Mouse (Mus musculus): ENCODE data around the gene Gm10282. TPM values are rescaled to one million over a fixed set of nuclear protein-coding genes. Genes with fewer than 3 reads are reported as not detected.

Gene Gm10282
- total and polyA plus RNA-seq, 3 experiments, result 18.3 to 176 (median 76.4) TPM

- dilution Hi-C loops (cut with MboI; ENCODE audit: extremely low pct_ligation_motif_present, extremely low pct_unique_long_range_greater_than_20kb, low sequenced_read_pairs), result no loop called here
- Histone ChIP-seq H3K9ac (ENCODE audit: insufficient read depth, low read depth) (no peak overlapping the region), H3K4me2 (ENCODE audit: insufficient read depth, low read depth, poor library complexity, severe bottlenecking) (no peak overlapping the region), H3K79me2 (replicated peaks; ENCODE audit: control insufficient read depth, extremely low read depth, insufficient read depth, poor library complexity, severe bottlenecking) (no peaks in the 10 kb centered on the region), H3K9me3 (replicated peaks; ENCODE audit: low read length) (no peaks in the 10 kb centered on the region), H3K4me1 (ENCODE audit: control insufficient read depth in 1 of 2, insufficient read depth in 2 of 2) (peaks cover 6 to 39% of the 10 kb centered on the region in 2 experiments; a peak in 3 of 4 replicates), H3K27ac (ENCODE audit: insufficient read depth, low read depth) (no peak overlapping the region), H3K4me3 (replicated peaks in 1 of 3; ENCODE audit: low read depth in 2 of 3, low read length in 2 of 3, poor library complexity in 1 of 3) (no peak overlapping the region), H3K36me3 (replicated peaks in 1 of 2; ENCODE audit: control insufficient read depth in 1 of 2, insufficient read depth in 1 of 2, low read length in 1 of 2) (peaks cover 31 to 50% of the 10 kb centered on the region in 2 experiments), H3K27me3 (replicated peaks) (no peaks in the 10 kb centered on the region)
- no peak for DNase-seq (ENCODE audit: extremely low read depth)
- TF ChIP-seq CTCF (conservative IDR thresholded peaks at IDR 0.05 in 1 of 2, IDR thresholded peaks at IDR 0.05 in 1 of 2; ENCODE audit: low read depth in 2 of 2, low read length in 2 of 2), result no peak
- no peak for TF ChIP-seq ZKSCAN1 (IDR thresholded peaks at IDR 0.05; ENCODE audit: borderline replicate concordance, low read depth, low read length)
- no peak for TF ChIP-seq MEF2A (IDR thresholded peaks at IDR 0.05; ENCODE audit: borderline replicate concordance, low read depth, low read length)
- TF ChIP-seq GABPA (IDR thresholded peaks at IDR 0.05; ENCODE audit: insufficient replicate concordance, low read depth, low read length), result no peak
- no peak for TF ChIP-seq PAX5 (IDR thresholded peaks at IDR 0.05; ENCODE audit: low read length)
- no peak for TF ChIP-seq TCF12 (IDR thresholded peaks at IDR 0.05; ENCODE audit: low read depth, low read length)
- TF ChIP-seq ETS1 (conservative IDR thresholded peaks at IDR 0.05; ENCODE audit: low read depth, low read length), result no peak
- TF ChIP-seq USF1 (IDR thresholded peaks at IDR 0.05; ENCODE audit: low read depth, low read length), result no peak
- no peak for TF ChIP-seq RAD21 (IDR thresholded peaks at IDR 0.05; ENCODE audit: low read depth, low read length)
- TF ChIP-seq CHD2 (IDR thresholded peaks at IDR 0.05; ENCODE audit: low read length), result no peak
- TF ChIP-seq MAX (IDR thresholded peaks at IDR 0.05; ENCODE audit: low read length), result no peak
- TF ChIP-seq SIN3A (IDR thresholded peaks at IDR 0.05; ENCODE audit: low read length), result no peak
- TF ChIP-seq MAFK (IDR thresholded peaks at IDR 0.05; ENCODE audit: insufficient replicate concordance, low read length), result no peak
- TF ChIP-seq UBTF (IDR thresholded peaks at IDR 0.05; ENCODE audit: low read depth, low read length), result no peak
- in situ Hi-C loops (cut with MboI; ENCODE audit: low pct_ligation_motif_present, low pct_unique_long_range_greater_than_20kb, low sequenced_read_pairs), result no loop called here
Observed at GRCm38 (mm10) chr8:72257902-72258238, 47.2 kb downstream of the Gm10282 start.

- no peak overlapping the region for H3K9ac ChIP-seq (ENCODE audit: insufficient read depth, low read depth)
- in situ Hi-C loops (cut with MboI; ENCODE audit: low pct_ligation_motif_present, low pct_unique_long_range_greater_than_20kb, low sequenced_read_pairs), result no loop called here
- H3K4me2 ChIP-seq (ENCODE audit: insufficient read depth, low read depth, poor library complexity, severe bottlenecking), result no peak overlapping the region
- no peak for DNase-seq (ENCODE audit: extremely low read depth)
- dilution Hi-C loops (cut with MboI; ENCODE audit: extremely low pct_ligation_motif_present, extremely low pct_unique_long_range_greater_than_20kb, low sequenced_read_pairs), result no loop called here
- H3K4me3 ChIP-seq (replicated peaks in 1 of 3; ENCODE audit: low read depth in 2 of 3, low read length in 2 of 3, poor library complexity in 1 of 3), result no peak overlapping the region
- H3K27ac ChIP-seq (ENCODE audit: insufficient read depth, low read depth), result no peak overlapping the region
- H3K79me2 ChIP-seq (replicated peaks; ENCODE audit: control insufficient read depth, extremely low read depth, insufficient read depth, poor library complexity, severe bottlenecking), result no peaks in the 10 kb centered on the region
- H3K4me1 ChIP-seq (ENCODE audit: control insufficient read depth in 1 of 2, insufficient read depth in 2 of 2), result peaks cover 6 to 37% of the 10 kb centered on the region in 2 experiments; a peak in 3 of 4 replicates
- peaks cover 36 to 55% of the 10 kb centered on the region in 2 experiments for H3K36me3 ChIP-seq (replicated peaks in 1 of 2; ENCODE audit: control insufficient read depth in 1 of 2, insufficient read depth in 1 of 2, low read length in 1 of 2)
- H3K9me3 ChIP-seq (replicated peaks; ENCODE audit: low read length), result no peaks in the 10 kb centered on the region
- H3K27me3 ChIP-seq (replicated peaks), result no peaks in the 10 kb centered on the region
- TF ChIP-seq CTCF (conservative IDR thresholded peaks at IDR 0.05 in 1 of 2, IDR thresholded peaks at IDR 0.05 in 1 of 2; ENCODE audit: low read depth in 2 of 2, low read length in 2 of 2) (peak in 1 of 2 experiments; percentile 61; a peak in 2 of 4 replicates), GABPA (IDR thresholded peaks at IDR 0.05; ENCODE audit: insufficient replicate concordance, low read depth, low read length) (no peak), MAFK (IDR thresholded peaks at IDR 0.05; ENCODE audit: insufficient replicate concordance, low read length) (no peak), ETS1 (conservative IDR thresholded peaks at IDR 0.05; ENCODE audit: low read depth, low read length) (no peak), RAD21 (IDR thresholded peaks at IDR 0.05; ENCODE audit: low read depth, low read length) (peak; percentile 47), MEF2A (IDR thresholded peaks at IDR 0.05; ENCODE audit: borderline replicate concordance, low read depth, low read length) (no peak), SMC3 (IDR thresholded peaks at IDR 0.05; ENCODE audit: low read depth, low read length) (peak; percentile 68)
Observed at GRCm38 (mm10) chr8:72257171-72257901, 47.7 kb downstream of the Gm10282 start.

Other genes with a start within 250 kb of the Gm10282 start
- 0.04 TPM in 1 of 2 replicates, not detected in the other for gene Olfr373, start 222.1 kb downstream of the Gm10282 start, total RNA-seq (2012; rRNA removed)
- gene Olfr373, start 222.1 kb downstream of the Gm10282 start, total RNA-seq (2014; rRNA removed), result not detected in 2 replicates
- 0.29 and 0.30 TPM in 2 replicates for gene Olfr373, start 222.1 kb downstream of the Gm10282 start, polyA plus RNA-seq (2012; ENCODE audit: insufficient read length, low read depth)
- not detected in 2 replicates for gene Olfr374, start 198.2 kb downstream of the Gm10282 start, total RNA-seq (2012; rRNA removed)
- not detected in 2 replicates for gene Olfr374, start 198.2 kb downstream of the Gm10282 start, total RNA-seq (2014; rRNA removed)
- gene Olfr374, start 198.2 kb downstream of the Gm10282 start, polyA plus RNA-seq (2012; ENCODE audit: insufficient read length, low read depth), result 0.19 TPM in 1 of 2 replicates, not detected in the other
- 94.8 and 96.2 TPM in 2 replicates for gene Tpm4, start 170.3 kb downstream of the Gm10282 start, total RNA-seq (2012; rRNA removed)
- gene Tpm4, start 170.3 kb downstream of the Gm10282 start, total RNA-seq (2014; rRNA removed), result 284 and 318 TPM in 2 replicates
- 203 and 218 TPM in 2 replicates for gene Tpm4, start 170.3 kb downstream of the Gm10282 start, polyA plus RNA-seq (2012; ENCODE audit: insufficient read length, low read depth)
- gene Rab8a, start 144.1 kb downstream of the Gm10282 start, total RNA-seq (2012; rRNA removed), result 102 and 113 TPM in 2 replicates
- gene Rab8a, start 144.1 kb downstream of the Gm10282 start, total RNA-seq (2014; rRNA removed), result 165 and 190 TPM in 2 replicates
- gene Rab8a, start 144.1 kb downstream of the Gm10282 start, polyA plus RNA-seq (2012; ENCODE audit: insufficient read length, low read depth), result 136 and 186 TPM in 2 replicates
- gene Hsh2d, start 115.6 kb downstream of the Gm10282 start, total RNA-seq (2012; rRNA removed), result 17.9 TPM in 2 replicates
- gene Hsh2d, start 115.6 kb downstream of the Gm10282 start, total RNA-seq (2014; rRNA removed), result 25.1 and 26.1 TPM in 2 replicates
- 19.9 and 24.1 TPM in 2 replicates for gene Hsh2d, start 115.6 kb downstream of the Gm10282 start, polyA plus RNA-seq (2012; ENCODE audit: insufficient read length, low read depth)
- gene Cib3, start 92.4 kb downstream of the Gm10282 start, total RNA-seq (2012; rRNA removed), result not detected in 2 replicates
- not detected in 2 replicates for gene Cib3, start 92.4 kb downstream of the Gm10282 start, total RNA-seq (2014; rRNA removed)
- gene Cib3, start 92.4 kb downstream of the Gm10282 start, polyA plus RNA-seq (2012; ENCODE audit: insufficient read length, low read depth), result not detected in 2 replicates
- not detected in 2 replicates for gene Gm11034, start 91.6 kb downstream of the Gm10282 start, total RNA-seq (2012; rRNA removed)
- not detected in 2 replicates for gene Gm11034, start 91.6 kb downstream of the Gm10282 start, total RNA-seq (2014; rRNA removed)
- gene Gm11034, start 91.6 kb downstream of the Gm10282 start, polyA plus RNA-seq (2012; ENCODE audit: insufficient read length, low read depth), result not detected in 2 replicates
- gene Fam32a, start 85.5 kb downstream of the Gm10282 start, total RNA-seq (2012; rRNA removed), result 33.1 and 38.1 TPM in 2 replicates
- gene Fam32a, start 85.5 kb downstream of the Gm10282 start, total RNA-seq (2014; rRNA removed), result 34.6 and 38.0 TPM in 2 replicates
- gene Fam32a, start 85.5 kb downstream of the Gm10282 start, polyA plus RNA-seq (2012; ENCODE audit: insufficient read length, low read depth), result 43.0 and 43.8 TPM in 2 replicates
- 30.3 and 31.4 TPM in 2 replicates for gene Ap1m1, start 65.2 kb downstream of the Gm10282 start, total RNA-seq (2012; rRNA removed)
- 15.6 and 20.1 TPM in 2 replicates for gene Ap1m1, start 65.2 kb downstream of the Gm10282 start, total RNA-seq (2014; rRNA removed)
- gene Ap1m1, start 65.2 kb downstream of the Gm10282 start, polyA plus RNA-seq (2012; ENCODE audit: insufficient read length, low read depth), result 80.0 and 86.1 TPM in 2 replicates
- not detected in 2 replicates for gene Klf2, start 13.8 kb upstream of the Gm10282 start, total RNA-seq (2012; rRNA removed)
- 0.12 and 0.16 TPM in 2 replicates for gene Klf2, start 13.8 kb upstream of the Gm10282 start, total RNA-seq (2014; rRNA removed)
- 0.74 and 1.4 TPM in 2 replicates for gene Klf2, start 13.8 kb upstream of the Gm10282 start, polyA plus RNA-seq (2012; ENCODE audit: insufficient read length, low read depth)
- gene Eps15l1, start 116.2 kb upstream of the Gm10282 start, total RNA-seq (2012; rRNA removed), result 25.1 and 25.6 TPM in 2 replicates
- gene Eps15l1, start 116.2 kb upstream of the Gm10282 start, total RNA-seq (2014; rRNA removed), result 21.7 and 22.2 TPM in 2 replicates
- 48.3 and 49.4 TPM in 2 replicates for gene Eps15l1, start 116.2 kb upstream of the Gm10282 start, polyA plus RNA-seq (2012; ENCODE audit: insufficient read length, low read depth)
- gene Calr3, start 138.6 kb upstream of the Gm10282 start, total RNA-seq (2012; rRNA removed), result 4.0 and 5.3 TPM in 2 replicates
- gene Calr3, start 138.6 kb upstream of the Gm10282 start, total RNA-seq (2014; rRNA removed), result 2.5 and 2.8 TPM in 2 replicates
- 2.5 and 3.1 TPM in 2 replicates for gene Calr3, start 138.6 kb upstream of the Gm10282 start, polyA plus RNA-seq (2012; ENCODE audit: insufficient read length, low read depth)
- gene 1700030K09Rik, start 138.6 kb upstream of the Gm10282 start, total RNA-seq (2012; rRNA removed), result 12.6 TPM in 2 replicates
- 9.7 and 9.8 TPM in 2 replicates for gene 1700030K09Rik, start 138.6 kb upstream of the Gm10282 start, total RNA-seq (2014; rRNA removed)
- 11.8 and 13.1 TPM in 2 replicates for gene 1700030K09Rik, start 138.6 kb upstream of the Gm10282 start, polyA plus RNA-seq (2012; ENCODE audit: insufficient read length, low read depth)
- 18.1 and 20.2 TPM in 2 replicates for gene Cherp, start 170.0 kb upstream of the Gm10282 start, total RNA-seq (2012; rRNA removed)
- gene Cherp, start 170.0 kb upstream of the Gm10282 start, total RNA-seq (2014; rRNA removed), result 6.1 and 8.9 TPM in 2 replicates
- 69.5 and 80.4 TPM in 2 replicates for gene Cherp, start 170.0 kb upstream of the Gm10282 start, polyA plus RNA-seq (2012; ENCODE audit: insufficient read length, low read depth)
- 27.2 and 34.5 TPM in 2 replicates for gene Slc35e1, start 187.4 kb upstream of the Gm10282 start, total RNA-seq (2012; rRNA removed)
- gene Slc35e1, start 187.4 kb upstream of the Gm10282 start, total RNA-seq (2014; rRNA removed), result 24.0 and 28.7 TPM in 2 replicates
- gene Slc35e1, start 187.4 kb upstream of the Gm10282 start, polyA plus RNA-seq (2012; ENCODE audit: insufficient read length, low read depth), result 16.8 and 19.8 TPM in 2 replicates
- gene Med26, start 243.0 kb upstream of the Gm10282 start, total RNA-seq (2012; rRNA removed), result 9.7 and 10.3 TPM in 2 replicates
- 6.6 and 8.7 TPM in 2 replicates for gene Med26, start 243.0 kb upstream of the Gm10282 start, total RNA-seq (2014; rRNA removed)
- 12.9 and 14.3 TPM in 2 replicates for gene Med26, start 243.0 kb upstream of the Gm10282 start, polyA plus RNA-seq (2012; ENCODE audit: insufficient read length, low read depth)